Mouse (Mus musculus) right cerebral cortex, postnatal 4 days (tissue): ENCODE measurements around the gene Rock2.

ENCODE experiments used
- DNase-seq: peaks from one replicate; pipeline ENCODE4 v3.0.0-alpha.2; 2022

The Rock2 gene

GRCm38 (mm10) chr12:16894396-16895220, at the start of gene Rock2:
Gene Rock2 (plus strand): TSS chr12:16894895.
- peak; percentile 85 for DNase-seq

GRCm38 (mm10) chr12:16847204-16847792, 47.4 kb upstream of the Rock2 start:
- no peak for DNase-seq

- no peak for DNase-seq
These were observed 46.2 kb upstream of the Rock2 start for GRCm38 (mm10) chr12:16848501-16848900.

- no peak for DNase-seq
These were observed 44.9 kb upstream of the Rock2 start for GRCm38 (mm10) chr12:16849821-16850220.

GRCm38 (mm10) chr12:16850431-16851375, 44.0 kb upstream of the Rock2 start:
- no peak for DNase-seq

GRCm38 (mm10) chr12:16853431-16854165, 41.1 kb upstream of the Rock2 start:
- DNase-seq: no peak

GRCm38 (mm10) chr12:16855632-16856305, 38.9 kb upstream of the Rock2 start:
- DNase-seq: peak; percentile 26

- no peak for DNase-seq
These were observed 38.4 kb upstream of the Rock2 start for GRCm38 (mm10) chr12:16856306-16856679.

- DNase-seq: no peak
These were observed 36.6 kb upstream of the Rock2 start for GRCm38 (mm10) chr12:16858081-16858480.

GRCm38 (mm10) chr12:16859781-16860180, 34.9 kb upstream of the Rock2 start:
- DNase-seq: no peak

- DNase-seq: no peak
These were observed 34.2 kb upstream of the Rock2 start for GRCm38 (mm10) chr12:16860533-16860932.

GRCm38 (mm10) chr12:16860961-16861360, 33.7 kb upstream of the Rock2 start:
- no peak for DNase-seq

GRCm38 (mm10) chr12:16864477-16864876, 30.2 kb upstream of the Rock2 start:
- no peak for DNase-seq

- DNase-seq: no peak
These were observed 28.8 kb upstream of the Rock2 start for GRCm38 (mm10) chr12:16865871-16866270.

GRCm38 (mm10) chr12:16866460-16866859, 28.2 kb upstream of the Rock2 start:
- no peak for DNase-seq

GRCm38 (mm10) chr12:16867306-16867705, 27.4 kb upstream of the Rock2 start:
- DNase-seq: no peak

GRCm38 (mm10) chr12:16868618-16869017, 26.1 kb upstream of the Rock2 start:
- no peak for DNase-seq

GRCm38 (mm10) chr12:16869091-16869778, 25.5 kb upstream of the Rock2 start:
- no peak for DNase-seq

- no peak for DNase-seq
These were observed 24.8 kb upstream of the Rock2 start for GRCm38 (mm10) chr12:16869870-16870404.

GRCm38 (mm10) chr12:16870405-16871068, 24.2 kb upstream of the Rock2 start:
- DNase-seq: peak; percentile 29

- no peak for DNase-seq
These were observed 22.7 kb upstream of the Rock2 start for GRCm38 (mm10) chr12:16872006-16872405.
